Mouse (Mus musculus) layer of hippocampus, adult 9-11 months (tissue): ENCODE measurements around the gene Stat2.
"Not testable (repeated sequence)": the region's sequence is repeated elsewhere in the genome, so short reads cannot be mapped to it uniquely, and the experiment has no call there.

ENCODE experiments used
- DNase-seq: peaks from one replicate; pipeline ENCODE4 v3.0.0; 2022

Stat2 gene

DNA sequence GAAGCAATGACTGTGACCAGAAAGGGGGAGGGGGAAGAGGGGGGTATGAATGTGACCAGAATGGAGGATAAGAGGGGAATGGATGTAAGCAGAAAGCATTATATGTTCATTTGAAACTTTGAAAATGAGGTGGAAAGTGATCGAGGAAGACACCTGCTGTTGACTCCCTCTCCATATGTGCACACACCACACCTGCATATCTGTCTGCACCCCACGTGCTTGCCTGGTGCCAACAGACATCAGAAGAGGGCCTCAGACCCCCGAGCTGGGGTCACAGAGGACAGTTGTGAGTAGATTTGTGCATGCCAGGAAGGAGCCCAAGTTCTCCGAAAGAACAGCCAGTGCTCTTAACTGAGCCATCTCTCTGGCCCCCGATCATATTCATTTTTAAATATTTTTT is 10.4 kb upstream of the Stat2 start:
- DNase-seq, result no peak

DNA sequence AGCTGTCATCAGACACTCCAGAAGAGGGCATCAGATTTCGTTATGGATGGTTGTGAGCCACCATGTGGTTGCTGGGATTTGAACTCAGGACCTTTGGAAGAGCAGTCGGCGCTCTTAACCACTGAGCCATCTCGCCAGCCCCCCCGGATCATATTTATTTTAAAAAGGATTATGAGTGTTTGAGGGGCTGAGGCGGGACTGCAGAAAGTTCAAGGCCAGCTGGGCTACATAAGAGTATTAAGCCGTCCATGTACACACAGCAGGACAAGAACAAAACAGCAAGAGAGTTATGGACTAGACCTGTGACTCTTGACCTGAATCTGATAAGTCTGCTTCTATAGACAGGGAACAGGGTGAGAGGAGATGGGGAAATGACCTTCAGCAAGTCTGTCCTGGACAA is 10.0 kb upstream of the Stat2 start:
- not testable (repeated sequence) for DNase-seq

DNA sequence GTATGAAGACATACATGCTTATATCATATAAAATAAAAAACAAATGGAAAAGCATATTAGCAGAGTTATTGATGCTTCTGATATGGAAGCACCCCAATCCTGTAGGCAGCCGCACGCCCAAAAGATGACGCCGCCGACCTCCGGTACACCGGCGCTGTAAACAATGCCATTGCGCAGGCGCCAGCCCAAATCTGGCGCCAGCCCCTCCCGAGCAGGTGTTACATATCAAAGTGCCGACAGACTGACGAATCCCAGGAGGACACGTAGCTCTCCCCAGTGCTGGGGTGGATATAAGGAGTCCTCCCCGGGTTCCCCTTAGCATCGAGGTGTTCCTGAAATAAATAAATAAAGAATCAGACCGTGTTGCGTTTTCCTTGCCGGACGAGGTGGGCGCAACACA is 8.1 kb upstream of the Stat2 start:
- DNase-seq, result no peak

DNA sequence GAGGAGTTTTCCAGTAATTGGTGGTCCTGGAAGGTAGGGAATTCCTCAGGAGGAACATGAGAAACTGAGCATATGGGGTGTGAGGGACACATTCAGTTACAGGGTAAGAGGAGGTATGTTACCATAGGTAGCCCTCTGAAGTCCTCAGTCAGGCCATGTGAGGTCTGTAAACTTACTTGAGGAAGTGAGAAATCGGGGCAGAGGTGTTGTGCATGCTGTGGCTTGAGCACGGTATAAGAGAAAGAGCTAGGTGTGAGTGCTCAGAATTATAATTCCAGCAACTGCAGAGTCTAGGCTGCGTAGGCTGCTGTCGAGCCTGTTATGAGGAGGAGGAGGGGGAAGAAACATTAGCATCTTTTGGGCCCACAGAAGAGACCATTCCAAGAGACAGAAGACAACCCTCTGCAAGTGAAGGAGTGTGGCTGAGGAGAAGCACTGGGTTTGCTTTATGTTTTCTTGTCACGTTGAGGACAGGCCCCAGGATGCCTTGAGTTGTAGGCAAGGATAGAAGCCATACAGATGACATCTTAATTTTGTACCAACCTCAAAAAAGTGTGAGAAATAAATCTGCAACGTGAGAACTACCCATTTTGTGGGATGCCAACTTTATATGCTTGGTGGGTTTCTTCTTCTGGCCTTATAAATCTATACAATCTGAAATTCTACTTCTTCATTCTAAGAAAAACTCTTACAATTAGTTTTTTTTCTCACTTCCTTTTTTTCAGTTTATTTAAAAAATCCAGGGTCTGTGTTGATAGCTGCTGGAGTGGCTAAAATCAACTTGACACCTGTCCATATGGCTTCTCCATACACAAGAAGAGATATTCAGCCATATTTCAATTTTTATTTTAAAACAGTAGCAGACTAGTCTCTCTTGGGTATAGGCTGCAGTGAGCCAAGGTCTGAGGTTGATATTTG is 6.7 kb upstream of the Stat2 start:
- no peak for DNase-seq

DNA sequence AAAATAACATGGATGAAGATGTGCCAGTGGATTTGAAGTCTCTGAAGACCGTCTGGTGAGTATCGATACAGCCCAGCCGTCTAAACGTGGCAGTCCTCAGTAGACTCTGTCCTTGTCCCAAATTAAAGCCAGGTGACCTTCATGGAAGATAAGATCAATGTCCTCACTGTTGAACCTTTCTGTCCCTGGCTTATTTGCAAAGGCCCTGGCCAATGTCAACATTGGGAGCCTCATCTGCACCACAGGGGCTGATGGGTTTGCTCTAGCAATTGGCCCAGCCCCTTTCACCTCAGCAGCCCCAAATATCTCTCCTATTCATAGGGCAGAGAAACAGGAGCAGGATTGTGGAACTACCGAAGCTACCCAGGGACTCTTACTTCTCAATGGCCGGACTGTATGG is 2.0 kb upstream of the Stat2 start, which contains the start of gene Apof:
TSS of gene Apof (plus strand) at position 301 of the 400 bp plus-strand sequence.
- no peak for DNase-seq

DNA sequence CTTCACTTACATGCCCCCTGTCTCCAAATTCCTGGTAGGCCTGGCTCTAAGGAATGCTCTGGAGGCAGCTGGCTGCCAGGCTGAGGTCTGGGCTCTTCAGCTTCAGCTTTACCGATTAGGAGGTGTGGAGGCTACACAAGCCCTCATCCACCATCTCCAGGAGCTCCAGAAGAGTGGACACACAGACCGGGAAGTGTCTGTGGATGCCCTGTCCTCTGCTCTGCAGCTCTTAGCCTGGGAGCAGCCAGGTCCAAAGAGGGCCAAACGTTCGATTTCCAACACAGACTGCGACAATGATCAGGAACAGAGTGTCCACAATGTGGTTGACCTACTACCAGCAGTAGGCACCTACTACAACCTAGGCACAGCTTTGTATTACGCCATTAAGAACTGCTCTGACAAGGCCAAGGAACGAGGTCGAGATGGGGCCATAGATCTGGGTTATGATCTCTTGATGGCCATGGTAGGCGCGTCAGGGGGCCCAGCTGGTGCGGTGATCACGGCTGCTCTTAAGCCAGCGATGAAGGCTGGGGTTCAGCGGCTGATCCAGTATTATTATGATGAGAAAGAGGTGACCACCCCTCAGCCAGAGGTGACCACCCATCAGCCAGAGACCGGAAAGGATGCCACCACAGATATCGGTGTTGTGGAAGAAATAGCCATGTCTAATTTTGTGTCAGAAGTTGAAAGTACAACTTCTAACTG is 1.0 kb upstream of the Stat2 start:
- DNase-seq, result no peak

DNA sequence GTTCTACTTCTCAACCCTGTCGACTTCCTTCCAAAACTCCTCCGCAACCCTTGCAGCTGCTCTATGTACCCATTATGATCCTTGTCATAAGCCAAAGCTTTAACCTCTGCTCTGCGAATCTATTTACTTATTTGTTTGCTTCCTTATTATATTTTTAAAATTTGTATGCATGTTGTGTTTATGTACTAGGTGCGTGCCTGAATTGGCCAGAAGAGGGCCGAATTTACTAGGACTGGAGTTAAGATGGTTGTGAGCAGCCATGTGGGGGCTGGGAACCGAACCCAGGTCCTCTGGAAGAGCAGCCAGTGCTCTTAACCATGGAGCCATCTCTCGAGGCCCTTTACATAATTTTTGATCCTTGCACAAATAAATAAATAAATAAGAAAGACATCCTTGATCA is 507 bp downstream of the Stat2 start:
- DNase-seq, result no peak

DNA sequence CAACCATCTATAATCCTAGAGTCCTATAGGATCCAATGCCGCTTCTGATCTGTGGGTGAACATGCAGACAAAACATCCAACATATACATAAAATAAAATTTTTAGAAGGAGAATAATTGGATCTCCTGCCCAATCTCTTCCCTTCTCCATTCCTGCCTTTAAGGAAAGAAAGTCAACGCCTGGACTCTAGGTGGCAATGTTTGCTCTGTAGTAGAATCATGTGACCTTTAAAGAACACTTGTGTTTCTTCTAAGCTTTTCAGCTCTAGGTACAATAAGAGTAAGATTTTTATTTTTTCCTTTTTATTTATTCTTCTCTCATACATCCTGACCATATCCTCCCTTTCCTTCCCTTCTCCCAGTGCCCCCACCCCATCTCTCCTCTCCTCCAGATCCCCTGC is 1.5 kb downstream of the Stat2 start:
- no peak for DNase-seq

DNA sequence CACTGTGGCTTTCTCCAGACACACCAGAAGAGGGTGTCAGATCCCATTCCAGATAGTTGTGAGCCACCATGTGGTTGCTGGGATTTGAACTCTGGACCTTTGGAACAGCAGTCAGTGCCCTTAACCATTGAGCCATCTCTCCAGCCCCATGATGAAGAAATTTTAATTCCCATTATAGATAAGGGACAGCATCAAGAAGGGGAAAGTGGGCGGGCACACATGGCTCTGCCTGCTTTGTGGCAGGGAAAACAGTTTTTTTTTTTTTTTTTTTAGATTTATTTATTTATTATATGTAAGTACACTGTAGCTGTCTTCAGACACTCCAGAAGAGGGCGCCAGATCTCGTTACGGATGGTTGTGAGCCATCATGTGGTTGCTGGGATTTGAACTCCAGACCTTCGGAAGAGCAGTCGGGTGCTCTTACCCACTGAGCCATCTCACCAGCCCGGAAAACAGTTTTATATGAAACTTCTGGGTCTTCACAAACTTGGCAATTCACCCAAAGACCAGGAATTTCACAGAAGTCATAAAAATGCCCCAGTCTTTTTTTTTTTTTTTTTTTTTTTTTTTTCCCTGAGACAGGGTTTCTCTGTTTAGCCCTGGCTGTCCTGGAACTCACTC is 2.6 kb downstream of the Stat2 start:
- DNase-seq, result not testable (repeated sequence)

DNA sequence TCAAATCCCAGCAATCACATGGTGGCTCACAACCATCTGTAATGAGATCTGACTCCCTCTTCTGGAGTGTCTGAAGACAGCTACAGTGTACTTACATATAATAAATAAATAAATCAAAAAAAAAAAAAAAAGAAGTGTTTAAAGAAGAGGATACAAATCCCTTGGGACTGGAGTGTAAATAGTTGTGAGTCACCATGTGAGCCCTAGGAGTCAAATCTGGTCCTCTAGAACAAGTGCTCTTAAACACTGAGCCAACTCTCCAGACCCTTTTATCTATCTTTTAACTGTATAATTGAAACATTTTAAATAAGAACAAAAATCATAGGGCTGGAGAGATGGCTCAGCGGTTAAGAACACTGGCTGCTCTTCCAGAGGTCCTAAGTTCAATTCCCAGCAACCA is 5.0 kb downstream of the Stat2 start:
- not testable (repeated sequence) for DNase-seq

DNA sequence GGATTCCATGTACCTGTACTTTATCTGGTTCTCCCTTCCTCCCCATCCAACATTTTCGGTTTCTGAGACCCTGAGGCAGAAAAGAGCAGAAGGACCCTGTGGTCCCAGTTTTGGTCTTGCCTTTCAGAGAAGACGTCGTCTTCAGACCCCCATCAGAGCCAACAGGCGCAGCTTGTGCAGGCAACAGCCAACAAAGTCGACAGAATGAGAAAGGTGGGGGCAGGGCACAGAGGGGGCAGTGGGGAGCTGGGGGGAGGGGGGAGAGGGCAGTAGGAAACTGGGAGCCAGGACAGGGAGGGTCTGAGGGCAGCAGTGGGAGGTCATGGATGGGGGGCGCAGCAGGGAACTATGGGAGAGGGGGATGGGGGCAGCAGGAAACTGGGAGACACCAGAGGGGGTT is 7.8 kb downstream of the Stat2 start:
- no peak for DNase-seq

DNA sequence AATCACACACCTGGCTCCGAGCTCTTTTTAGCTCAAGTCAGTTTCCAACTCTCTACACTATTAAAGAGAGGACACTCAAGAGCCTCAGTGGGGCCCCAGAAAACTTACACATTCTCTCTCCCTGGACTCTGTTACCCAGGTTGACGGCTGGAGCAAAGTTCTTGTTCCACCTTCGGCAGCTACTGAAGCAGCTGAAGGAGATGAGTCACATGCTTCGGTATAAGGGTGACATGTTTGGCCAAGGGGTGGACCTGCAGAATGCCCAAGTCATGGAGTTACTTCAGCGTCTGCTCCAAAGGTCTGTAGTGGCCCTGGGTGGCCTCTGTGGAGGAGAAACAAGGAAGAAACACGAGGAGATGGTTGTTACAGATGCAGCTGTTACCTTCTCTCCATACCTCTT is 10.6 kb downstream of the Stat2 start:
- no peak for DNase-seq

DNA sequence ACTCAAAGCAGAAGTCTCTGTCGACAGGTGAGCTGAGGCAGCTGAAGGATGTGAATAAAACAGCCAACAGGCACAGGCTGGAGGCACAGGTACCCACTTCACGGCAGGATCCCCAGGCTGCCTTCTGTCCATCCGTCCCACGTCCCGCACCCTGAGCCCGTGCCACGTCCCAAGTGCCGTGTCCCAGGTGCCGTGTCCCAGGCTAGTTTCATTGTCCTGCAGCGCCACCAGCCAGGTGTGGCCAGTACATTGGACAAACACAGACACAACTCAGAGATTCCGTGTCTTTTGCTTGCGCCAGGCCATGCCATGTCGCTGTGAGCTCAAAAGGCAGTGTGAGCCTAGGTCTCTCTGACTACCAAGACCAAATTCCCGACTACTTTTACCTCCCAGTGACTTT is 11.3 kb downstream of the Stat2 start:
- no peak for DNase-seq

DNA sequence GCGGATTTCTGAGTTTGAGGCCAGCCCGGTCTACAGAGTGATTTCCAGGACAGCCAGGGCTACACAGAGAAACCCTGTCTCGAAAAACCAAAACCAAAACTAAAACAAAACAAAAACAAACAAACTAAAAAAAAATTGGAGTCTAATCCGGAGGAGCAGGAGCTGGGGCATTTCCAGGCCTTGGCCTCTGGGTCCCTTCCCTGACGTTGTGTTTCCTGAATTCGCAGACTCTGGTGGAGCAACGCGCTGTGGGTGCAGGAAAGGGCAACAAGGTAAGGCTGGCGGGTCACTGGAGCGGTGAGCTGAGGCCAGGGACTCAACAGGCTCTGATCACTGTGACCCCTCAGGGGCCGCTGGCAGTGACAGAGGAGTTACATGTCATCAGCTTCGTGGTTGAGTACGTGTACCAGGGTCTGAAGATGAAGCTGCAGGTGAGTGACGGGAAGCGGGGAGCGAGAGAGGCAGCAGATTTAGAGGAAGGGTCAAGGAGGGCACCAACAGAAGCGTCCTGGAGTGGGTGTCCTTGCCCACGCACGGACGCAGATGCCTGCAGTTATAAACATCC is 12.6 kb downstream of the Stat2 start:
- no peak for DNase-seq

DNA sequence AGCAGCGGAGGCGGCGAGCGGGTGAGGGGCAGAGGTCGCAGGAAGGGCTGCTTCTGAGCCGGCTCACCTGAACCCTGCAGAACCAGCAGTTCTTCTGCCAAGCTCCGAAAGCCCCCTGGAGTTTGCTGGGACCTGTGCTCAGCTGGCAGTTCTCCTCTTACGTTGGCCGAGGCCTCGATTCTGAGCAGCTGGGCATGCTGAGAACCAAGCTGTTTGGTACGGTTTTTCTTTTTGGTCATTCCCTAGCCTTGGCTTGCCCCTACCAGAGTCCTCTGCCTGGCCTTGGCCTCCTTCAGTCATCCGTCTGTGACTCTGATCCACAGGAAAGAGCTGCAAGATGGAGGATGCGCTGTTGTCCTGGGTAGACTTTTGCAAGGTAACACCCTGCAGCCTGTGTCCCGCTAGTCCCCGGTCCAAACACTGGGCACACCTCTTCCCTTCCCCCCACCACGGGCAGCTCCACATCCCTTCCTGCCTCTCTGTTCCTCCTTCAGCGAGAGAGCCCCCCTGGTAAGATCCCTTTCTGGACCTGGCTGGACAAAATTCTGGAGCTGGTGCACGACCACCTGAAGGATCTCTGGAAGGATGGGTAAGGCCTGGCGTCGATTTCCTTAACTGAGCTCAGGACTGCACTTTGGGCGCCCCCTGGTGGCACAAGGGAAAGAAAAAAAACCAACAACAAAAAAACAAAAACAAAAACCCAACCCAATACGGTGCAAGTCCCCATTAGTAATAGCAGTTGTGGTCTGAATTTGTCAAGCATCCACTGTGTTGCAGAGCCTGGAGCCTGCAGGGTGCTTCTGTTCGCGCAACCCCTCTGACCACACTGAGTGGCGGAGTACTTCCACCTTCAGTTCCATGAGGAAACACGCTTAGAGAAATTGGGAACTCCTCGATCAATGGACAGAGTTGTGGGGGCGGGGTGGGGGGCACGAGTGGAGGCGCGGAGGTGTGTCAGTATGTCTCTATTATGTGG is 13.5 kb downstream of the Stat2 start:
- no peak for DNase-seq

DNA sequence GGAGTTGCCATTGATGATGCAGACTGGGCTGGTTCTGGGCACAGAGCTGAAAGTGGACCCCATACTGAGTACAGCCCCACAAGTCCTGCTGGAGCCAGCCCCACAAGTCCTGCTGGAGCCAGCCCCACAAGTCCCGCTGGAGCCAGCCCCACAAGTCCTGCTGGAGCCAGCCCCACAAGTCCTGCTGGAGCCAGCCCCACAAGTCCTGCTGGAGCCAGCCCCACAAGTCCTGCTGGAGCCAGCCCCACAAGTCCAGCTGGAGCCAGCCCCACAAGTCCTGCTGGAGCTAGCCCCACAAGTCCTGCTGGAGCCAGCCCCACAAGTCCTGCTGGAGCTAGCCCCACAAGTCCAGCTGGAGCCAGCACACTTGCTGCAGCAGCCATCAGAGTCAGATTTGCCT is 20.2 kb downstream of the Stat2 start:
- not testable (repeated sequence) for DNase-seq

DNA sequence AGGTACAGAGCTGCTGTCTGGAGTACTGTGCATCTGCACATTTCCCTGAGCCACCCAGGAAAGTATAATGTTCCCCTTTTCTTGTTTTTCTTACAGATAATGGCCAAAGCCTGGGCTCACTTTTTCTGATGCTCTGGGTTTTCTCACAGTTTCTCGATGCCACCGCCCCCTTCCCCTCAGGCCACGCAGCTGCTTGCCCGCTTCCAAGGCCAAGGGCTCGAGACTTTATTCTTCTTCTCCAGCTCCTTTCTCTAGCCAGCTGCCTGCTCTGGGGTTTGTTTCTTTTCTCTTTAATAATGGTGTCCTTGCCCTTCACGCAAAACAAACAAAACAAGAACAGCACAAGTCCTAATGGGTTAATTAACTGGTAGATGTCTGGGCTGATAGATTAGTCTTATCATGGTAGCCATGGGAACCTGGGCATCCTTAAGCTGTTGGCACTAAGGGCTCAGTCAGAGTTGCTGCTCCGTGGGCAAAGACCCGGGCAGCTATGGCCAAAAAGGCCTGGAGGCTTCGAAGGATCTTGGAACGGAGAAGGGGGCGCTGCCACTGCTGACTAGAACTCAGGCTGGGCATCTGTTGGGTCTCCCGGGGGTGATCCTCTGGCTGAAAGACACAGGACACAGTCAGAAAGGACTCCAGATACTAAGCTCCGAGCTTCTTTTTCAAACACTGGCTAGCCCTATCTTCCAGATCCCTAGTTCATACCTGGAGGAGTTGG is 26.2 kb downstream of the Stat2 start:
- no peak for DNase-seq

DNA sequence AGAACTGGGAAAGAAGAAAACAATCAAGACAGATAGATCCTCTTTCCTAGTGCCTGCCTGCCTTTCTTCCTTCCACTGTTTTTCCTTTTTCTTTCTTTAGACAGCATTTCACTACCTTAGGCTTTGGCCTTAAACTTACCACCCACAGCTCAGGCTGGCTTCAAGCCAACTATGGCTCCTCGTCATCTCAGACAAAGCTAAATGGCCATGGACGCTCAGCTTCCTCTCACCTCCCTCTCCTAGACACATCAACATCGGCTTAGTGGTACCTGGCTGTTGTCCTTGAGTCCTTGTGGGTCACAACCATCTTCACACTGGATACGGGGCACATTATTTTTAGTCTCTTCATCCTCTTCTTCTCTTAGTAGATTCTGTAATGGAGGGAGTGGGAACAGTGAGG is 26.9 kb downstream of the Stat2 start:
- no peak for DNase-seq

DNA sequence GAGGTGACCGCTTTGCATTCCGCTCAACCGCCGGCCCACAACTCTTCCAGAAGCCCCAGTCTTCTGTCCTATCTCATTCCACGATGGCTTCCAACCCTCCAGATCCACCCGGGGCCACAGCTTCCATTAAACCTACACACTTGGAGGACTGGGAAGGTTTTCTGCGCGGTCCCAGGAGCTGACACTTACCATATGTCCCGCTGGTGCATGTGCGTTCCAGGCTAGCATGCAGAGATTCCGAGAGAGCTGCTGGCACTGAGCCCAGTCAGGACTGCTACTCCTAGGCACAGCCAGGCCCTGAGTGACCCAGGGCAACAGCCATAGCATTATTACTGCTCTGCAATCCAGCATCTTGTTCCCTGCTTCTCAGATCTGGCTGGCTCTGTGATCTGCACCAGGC is 27.3 kb downstream of the Stat2 start:
- no peak for DNase-seq

DNA sequence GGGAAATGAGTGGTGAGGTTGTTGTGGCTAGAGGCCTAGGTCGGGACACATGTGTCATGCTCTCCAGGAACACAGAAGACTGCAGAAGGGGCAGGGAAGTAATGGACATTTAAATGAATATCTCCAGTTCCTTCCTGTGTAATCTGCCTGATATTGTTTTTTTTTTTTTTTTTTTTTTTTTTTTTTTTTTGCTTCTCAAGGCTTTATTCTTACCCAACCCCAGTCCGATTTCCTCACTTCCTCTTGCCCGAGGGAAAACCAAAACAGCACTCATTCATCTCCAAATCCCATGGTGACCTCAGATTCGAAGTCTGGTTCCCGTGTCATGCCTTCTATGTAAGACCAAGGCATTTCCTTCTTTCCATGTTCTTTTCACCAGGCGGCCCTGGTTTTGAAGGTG is 27.9 kb downstream of the Stat2 start:
- no peak for DNase-seq

DNA sequence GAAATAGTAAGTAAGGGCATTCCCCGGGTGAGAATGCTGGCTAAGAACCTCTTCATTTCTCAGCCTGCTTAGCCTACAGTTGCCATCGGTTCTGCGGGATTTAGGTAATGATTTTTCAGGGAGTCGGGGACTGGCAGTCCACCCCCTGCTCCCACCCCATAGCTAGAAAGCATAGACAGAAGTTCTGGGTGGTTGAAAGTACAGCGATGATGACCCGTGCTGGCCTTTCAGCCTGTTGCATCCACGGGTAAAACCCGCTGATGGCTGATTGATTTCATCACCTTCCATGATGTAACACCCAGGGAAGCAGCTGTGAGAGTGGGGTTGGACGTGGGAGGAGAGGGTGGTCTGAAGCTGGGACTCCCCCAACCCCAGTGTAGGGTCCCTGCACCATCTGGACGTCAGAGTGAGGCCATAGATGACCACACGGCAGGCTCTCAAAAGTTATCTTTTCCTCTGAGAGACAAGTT is 28.4 kb downstream of the Stat2 start, which contains the start of gene Il23a:
TSS of gene Il23a (minus strand) at position 51 of the 470 bp plus-strand sequence.
- no peak for DNase-seq
